Mouse (Mus musculus): Measurements from ENCODE around the gene Mthfd2.

DNA sequence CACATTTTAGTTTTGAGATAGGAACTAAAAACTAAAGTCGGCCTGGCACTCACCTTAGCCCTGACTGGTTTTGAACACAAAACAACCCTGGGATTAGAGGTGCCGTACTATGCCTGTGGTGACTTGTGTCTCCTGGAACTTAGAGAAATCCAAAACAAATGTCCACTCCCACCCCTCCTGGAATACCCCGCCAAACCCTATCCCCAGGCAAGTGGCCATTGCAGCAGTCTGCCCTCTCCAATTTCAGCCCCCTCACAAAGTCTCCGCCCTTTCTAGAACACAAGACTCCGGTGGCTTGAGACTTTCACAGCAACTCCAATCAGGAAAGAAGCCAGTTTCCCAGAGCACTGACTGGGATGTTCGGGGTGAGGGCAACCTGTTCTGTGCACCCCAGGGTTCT, 23.2 kb upstream of the Mthfd2 start, which contains the start of gene Bola3:
- TF ChIP-seq CTCF (IDR thresholded peaks at IDR 0.05; ENCODE audit: low read depth) (no peak), EP300 (optimal IDR thresholded peaks at IDR 0.05) (no peak)
